Mouse (Mus musculus) urinary bladder, postnatal 25 days (tissue): Measurements from ENCODE around the gene Stmn3.

ENCODE experiments used
- DNase-seq: peaks from one replicate; pipeline ENCODE4 v3.0.0; 2022; ENCODE audit warnings: low spot score

The Stmn3 gene

GRCm38 (mm10) chr2:181286629-181287337 is 27.5 kb downstream of the Stmn3 start:
- no peak for DNase-seq

GRCm38 (mm10) chr2:181279968-181280367 is 34.3 kb downstream of the Stmn3 start:
- DNase-seq, result no peak

GRCm38 (mm10) chr2:181277866-181278265 is 36.4 kb downstream of the Stmn3 start:
- DNase-seq, result no peak

- no peak for DNase-seq
These were observed 37.5 kb downstream of the Stmn3 start for GRCm38 (mm10) chr2:181276766-181277165.

GRCm38 (mm10) chr2:181274639-181275038 is 39.7 kb downstream of the Stmn3 start:
- DNase-seq, result no peak

GRCm38 (mm10) chr2:181273829-181274228 is 40.5 kb downstream of the Stmn3 start:
- no peak for DNase-seq

GRCm38 (mm10) chr2:181272092-181272491 is 42.2 kb downstream of the Stmn3 start:
- DNase-seq, result no peak

GRCm38 (mm10) chr2:181266839-181267238 is 47.5 kb downstream of the Stmn3 start:
- DNase-seq, result no peak
